Mouse (Mus musculus) spleen, adult 12 weeks (tissue): ENCODE results near the gene Atp5j2.
A peak's percentile ranks its signal among the peaks of the same experiment; 100 is the strongest.

Experiments
- DNase-seq: peaks from one replicate; pipeline ENCODE4 v3.0.0; 2022; ENCODE audit warnings: low spot score

Atp5j2 gene

DNA sequence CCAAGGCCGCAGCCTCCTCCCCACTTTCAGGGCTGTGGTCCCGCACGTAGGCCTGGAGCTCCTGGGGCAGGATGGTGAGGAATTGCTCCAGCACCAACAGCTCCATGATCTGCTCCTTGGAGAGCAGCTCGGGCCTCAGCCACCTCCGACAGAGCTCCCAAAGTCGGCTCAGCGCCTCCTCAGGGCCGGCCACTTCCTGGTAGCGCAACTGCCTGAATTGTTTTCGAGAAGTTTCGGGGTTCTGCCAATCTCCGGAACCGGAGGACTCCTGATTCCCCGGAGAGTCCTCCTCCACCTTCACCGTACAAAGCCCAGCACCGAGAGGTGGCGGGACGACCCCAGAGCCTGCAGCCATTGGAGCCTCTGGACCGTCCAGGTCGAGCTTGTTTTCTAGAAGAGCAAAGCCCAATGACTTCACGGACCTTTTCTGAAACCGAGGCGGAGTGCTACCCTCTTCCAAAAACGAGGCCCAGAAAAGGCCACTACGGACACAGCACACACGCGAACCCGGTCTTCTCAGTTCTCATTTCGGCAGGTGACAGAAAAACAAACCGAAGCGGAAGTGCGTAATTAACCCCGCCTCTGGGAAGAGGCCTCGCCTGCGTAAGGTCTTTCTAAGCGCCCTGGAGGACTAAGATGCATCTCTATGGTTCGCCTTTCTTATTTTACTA, 9.6 kb upstream of the Atp5j2 start, which contains the start of gene Zkscan14:
Zkscan14 (minus strand) TSS at position 548 of the 671 bp plus-strand sequence.
- peak; percentile 75 for DNase-seq

DNA sequence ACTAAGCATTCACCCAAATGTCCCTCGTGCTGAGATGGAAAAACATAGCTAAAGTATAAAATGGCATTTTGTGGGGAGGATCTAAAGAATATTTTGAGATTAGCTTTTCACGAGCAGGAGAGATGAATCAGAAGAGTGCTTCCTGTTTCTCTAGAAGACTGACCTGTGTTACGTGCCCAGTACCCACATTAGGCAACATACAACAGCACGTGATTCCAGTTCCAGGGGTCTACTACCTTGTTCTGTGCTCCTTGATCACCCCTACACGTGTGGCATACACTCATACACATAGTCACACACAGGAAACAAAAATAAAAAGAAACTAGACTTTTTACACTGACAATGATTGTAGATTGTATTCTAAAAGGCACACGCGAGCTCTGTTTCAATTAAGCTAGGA, 8.5 kb upstream of the Atp5j2 start:
- DNase-seq = no peak

DNA sequence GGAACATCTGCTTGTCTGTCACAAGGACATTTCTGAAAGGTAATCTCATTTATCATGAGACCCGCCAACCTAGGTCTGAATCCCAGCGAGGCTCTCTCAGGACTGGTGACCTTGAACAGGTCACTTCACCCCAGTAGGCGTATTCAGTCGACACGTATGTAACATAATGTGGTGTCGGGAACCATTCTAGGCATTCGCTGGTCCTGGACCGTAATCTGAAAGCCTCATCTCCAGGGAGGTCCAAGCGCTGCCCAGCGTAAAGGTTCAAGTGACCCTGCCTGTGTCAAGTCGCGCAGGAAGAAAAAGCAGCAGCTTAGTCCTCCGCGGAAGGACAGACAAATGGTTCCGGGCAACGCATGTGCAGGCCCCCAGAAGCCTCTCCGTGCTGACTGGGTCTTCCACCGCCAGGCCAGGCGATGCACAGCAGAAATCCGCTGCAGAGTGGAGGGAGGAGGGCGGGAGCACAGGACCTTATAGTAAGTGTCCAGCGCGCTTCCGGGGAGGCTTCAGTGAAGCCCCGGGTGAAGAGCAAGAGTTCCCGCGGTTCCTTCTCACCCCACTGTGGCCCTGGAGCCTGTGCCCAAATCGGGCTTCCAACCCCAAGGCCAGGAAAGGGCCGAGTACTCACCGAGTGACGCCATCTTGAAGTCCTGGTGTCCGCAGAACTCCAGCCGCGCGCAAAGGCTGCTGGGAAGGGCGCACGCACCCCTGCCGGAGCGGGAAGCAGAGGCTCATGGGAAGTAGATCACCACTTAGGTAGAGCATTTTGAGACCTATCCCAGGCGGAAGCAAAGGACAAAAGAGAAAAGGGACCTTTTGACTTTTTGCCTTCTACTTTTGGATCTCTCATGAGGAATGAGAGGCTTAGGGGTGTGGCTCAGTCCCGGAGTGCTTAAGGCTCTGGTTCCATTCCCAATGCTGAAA, 725 bp downstream of the Atp5j2 start:
- DNase-seq = peak; percentile 79

DNA sequence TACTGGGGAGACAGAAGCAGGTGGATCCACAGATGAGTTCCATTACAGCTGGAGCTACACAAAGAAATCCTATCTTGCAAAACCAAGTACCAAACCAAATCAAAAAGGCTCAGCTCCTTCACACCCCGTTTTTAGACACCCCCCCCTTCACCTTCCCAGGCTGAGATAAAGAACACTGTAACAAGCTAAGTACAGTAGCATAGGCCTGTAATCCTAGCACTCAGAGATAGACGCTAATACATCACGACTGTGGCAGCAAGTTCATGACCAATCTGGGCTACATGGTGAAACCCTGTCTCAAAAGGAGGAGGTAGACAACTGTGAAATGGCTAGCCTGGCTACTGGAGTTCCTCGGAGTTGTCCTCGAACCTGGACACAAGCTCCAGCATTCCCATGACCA, 1.5 kb downstream of the Atp5j2 start:
- DNase-seq = no peak

DNA sequence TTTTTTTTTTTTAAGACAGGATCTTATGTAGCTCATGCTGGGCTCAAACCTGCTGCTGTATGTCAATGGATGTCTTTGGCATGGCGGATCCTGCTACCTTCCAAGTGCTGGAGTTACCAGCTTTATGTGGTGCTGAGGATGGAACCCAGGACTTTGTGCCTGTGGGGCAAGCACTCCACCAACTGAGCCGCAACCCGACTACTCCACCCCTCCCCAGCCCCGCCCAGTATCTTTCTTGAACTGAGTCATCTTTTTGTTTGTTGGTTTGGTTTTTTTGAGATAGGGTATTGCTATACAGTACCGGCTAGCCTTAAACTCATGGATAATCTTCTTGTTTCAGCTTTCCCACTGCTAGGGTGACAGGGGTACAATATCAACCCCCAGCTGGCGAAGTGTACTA, 2.4 kb downstream of the Atp5j2 start:
- no peak for DNase-seq

- DNase-seq = no peak
These were observed 6.6 kb downstream of the Atp5j2 start for GRCm38 (mm10) chr5:145185244-145185643.

GRCm38 (mm10) chr5:145178461-145178980, 13.3 kb downstream of the Atp5j2 start:
- no peak for DNase-seq

DNA sequence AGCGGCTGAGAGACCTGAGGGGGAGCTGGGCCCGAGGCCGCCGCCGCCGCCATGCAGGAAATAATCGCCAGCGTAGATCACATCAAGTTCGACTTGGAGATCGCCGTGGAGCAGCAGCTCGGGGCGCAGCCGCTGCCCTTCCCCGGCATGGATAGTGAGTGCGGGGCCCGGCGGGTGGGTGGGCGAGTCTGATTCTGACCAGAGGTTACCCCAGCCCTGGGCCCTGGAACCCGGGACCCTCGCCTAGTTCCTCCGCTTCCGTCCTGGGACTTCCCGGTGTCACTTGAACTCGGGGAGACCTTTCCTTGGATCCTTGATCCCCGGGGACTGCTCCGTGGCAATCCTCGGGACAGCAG, 24.6 kb downstream of the Atp5j2 start:
- DNase-seq = no peak

DNA sequence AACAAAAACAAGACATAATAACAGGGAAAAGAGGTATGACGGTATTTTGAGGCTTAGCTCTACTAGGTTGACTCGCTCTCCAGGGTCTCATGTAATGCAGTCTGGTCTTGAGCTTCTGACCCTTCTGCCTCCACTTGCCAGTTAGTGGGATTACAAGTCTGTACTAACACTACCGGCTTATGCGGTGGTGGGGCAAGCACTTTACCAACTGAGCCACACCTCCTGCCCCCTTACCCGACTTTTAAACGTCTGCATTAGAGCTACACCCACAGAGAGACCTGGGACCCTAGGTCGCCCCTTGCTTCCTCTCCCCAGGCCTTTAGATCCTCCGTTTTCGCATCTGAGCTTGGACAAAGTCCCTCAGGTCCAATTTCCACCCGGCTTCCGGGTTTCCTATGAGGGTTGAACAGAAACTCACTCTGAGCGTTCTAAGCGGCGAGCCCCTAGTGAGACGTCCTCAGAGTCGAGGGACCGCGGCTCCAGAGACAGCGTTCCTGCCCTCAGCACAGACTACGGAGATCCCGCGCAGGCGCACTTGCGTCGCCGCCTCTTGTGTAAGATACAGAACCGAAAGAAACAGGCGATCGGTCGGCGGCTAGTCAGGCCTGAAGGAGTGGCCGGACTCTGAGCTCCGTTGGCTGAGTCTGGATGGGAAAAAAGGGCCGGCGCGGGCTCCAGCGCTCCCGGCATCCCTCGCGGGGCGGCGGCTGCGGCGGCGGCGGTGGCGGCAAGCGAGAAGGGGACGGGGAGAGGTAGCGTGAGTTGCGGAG, 25.1 kb downstream of the Atp5j2 start, which contains the start of the genes Ptcd1 and Cpsf4:
Ptcd1 (minus strand) TSS at position 573 of the 770 bp plus-strand sequence.
Cpsf4 (plus strand) TSS at position 678 of the 770 bp plus-strand sequence.
- peak; percentile 97 for DNase-seq

DNA sequence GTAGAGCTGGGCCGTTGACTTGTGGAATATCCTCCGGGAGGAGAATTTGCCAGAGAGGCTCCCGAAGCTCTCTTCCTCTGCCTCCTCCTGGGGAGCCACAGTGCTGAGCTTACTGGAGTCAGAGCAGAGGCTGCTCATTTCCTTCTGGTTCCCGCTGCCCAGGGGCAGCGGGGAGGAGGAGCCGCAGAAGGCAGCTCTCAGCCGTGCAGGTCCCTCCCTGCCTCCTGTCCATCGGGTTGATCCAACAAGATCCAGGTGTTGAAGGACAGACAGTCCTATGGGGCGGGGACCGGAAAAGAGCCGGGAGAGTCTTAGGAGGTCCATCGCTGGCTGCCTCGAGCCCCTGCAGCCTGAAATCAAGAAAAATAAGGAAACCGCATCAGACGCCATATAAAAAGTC, 26.7 kb downstream of the Atp5j2 start:
- DNase-seq = no peak

DNA sequence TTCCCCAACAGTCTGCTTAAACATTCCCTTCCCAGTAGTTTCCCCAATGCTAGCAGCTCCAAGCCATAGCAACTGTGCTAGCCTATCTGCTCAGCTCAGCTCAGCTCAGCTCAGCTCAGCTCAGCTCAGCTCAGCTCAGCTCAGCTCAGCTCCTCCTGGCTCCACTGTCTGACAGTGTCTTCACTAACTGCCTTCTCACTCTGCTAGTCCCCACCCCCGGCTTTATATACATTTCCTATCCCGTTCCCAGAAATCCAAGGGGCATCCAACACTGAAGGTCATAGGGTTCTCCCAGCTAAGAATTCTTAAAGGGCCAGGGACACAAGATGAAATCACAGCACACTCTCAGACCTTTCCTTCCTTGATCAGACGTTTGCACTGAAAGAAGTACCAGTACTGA, 27.2 kb downstream of the Atp5j2 start:
- DNase-seq = no peak

DNA sequence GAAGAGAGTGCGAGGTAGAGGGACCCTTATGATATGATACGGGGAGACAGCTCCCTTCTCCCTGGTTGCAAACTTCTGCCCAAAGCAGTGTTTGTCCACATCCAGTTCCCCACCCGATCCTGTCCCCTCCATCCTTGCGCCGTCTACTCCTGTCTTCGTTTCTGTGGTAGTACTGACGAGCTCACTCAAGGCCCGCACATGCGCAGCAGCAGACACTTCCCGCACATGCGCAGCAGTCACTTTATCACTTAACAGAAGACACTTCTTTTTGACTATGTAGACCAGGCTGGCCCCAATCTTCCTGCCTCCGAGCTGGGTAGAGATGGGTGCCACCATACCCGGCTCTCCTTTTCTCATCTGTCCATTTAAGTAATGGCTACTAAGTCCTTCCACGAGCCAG, 30.5 kb downstream of the Atp5j2 start:
- no peak for DNase-seq

DNA sequence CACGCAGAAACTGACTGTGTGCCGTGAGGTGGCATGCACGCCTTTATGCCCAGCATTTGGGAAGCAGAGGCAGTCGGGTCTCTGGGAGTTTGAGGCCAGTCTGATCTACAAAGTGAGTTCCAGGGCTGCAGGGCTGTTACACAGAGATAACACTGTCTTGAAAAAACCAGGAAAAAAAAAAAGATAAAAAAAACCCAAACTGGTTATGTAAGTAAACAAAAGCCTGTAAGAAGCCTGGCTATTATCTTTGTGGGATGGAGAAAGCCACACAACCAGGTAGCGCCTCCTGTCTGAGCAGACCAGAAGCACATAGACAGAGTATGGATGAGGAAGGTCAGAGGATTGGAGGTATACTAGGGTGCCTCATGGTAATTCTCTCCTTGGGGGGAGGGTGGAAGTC, 39.2 kb downstream of the Atp5j2 start:
- DNase-seq = no peak

- no peak for DNase-seq
These were observed 42.6 kb downstream of the Atp5j2 start for GRCm38 (mm10) chr5:145149294-145149693.

DNA sequence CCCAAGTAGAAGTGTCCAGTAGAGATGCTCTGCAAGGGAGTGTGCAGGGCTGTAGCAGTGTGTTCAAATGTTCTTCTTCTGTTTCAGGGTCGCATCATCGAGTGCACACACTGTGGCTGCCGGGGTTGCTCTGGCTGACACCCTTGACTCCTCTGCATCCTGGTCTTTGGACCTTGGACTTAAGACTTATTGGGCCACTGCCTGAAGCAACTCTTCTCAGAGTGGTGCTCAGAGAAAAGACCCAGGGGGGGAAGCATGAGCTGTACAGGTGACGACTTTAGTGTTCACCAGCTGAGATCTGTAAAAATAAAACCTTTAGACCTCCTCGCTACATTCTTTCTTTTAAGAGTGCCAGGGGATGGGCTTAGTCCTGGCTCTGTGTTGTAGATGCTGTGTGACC, 44.1 kb downstream of the Atp5j2 start:
- no peak for DNase-seq

DNA sequence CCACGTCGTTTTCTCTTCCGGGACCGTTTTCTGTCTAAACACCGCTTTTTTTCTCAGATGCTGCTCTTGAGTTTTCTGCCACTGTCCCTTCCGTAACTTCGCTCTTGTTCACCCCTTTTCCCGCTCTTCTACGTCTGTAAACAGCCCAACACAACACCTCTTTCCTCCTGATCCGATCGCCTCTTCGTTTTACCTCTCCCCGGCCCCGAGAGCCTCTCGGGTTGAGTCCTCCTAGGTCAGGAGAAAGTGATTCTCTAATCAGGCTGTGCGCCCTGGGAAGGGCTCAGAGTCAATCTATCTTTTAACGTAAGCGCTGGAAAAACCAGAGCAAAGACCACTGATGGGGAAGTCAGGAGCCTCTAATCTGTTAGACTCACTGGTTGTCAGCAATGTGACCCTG, 51.3 kb downstream of the Atp5j2 start:
- DNase-seq = peak; percentile 32

DNA sequence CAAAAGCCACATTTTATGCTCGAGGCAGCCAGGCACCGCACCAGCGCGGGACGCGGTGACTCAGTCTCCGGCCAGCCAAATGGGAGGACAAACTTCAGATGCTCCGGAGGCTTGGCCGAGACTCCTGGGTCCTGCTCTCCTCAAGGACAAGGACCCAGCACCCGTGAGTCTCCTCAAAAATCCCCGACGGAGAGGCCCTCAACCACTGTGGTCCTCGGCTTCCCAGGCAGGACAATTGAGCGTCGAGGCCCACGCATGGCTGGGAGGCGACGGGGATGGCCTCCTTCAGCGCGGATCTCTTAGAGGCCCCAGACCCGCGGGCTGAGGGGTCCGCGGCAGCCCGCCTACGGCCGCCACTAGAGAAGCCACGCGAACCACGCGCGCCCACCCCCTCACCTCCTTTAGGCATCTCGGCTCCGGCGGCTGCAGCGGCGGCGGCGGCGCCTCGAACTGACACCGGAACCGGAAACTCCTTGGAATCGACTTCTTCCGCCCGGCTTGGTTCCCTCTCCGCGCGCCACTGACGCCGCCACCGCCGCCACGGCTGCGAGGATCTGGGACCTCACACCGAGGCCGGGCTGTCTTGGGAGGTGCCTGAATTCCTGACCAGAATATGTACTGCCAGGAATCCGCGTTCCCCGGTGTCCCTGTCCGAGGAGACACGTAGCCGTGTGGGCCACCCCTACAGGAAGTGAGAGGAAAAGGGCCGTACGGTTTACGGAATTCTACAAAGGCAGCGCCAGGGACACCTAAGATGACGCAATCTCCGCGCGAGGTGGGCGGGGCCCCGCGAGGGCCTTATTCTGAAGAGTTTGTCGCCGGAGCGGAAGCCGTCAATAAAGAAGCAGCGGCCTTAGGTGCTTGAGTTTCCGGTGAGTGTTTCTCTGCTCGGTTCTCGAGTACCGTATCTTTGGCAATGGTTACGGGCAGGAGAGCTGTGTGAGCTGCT, 52.0 kb downstream of the Atp5j2 start, which contains the start of the genes Pdap1 and Bud31:
Pdap1 (minus strand) TSS at position 668 of the 949 bp plus-strand sequence.
Bud31 (plus strand) TSS at position 792 of the 949 bp plus-strand sequence.
- DNase-seq = peak; percentile 93

DNA sequence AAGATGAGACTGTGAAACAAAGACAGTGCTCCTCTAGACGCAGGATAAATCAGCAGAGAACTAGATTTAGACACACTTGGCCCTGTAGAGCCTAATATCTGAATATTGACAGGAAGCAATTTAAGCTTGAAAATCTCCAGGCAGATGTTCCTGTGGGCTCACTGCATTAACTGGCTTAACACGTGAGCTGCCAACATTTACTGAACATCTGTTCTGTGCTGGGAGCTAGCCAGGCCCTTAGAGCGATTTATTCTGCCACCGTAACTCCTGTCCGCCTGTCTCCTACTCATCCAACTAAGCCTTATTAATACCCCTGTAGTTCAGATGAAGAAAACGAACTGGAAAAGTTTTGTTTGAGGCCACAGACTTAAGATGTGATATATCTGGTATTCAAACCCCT, 53.0 kb downstream of the Atp5j2 start:
- DNase-seq = no peak
